In genomic region chrX:166478631-166479364, GRCm38 (mm10) we compare ENCODE assay signal across 8 mouse cellular contexts. TPM values are rescaled to one million over a fixed set of nuclear protein-coding genes. Genes with fewer than 3 reads are reported as not detected.
DNase-seq lines count a peak whose midpoint lies in the region; ATAC-seq lines count a peak whose summit lies in the region.

No protein-coding gene starts in this region.

- no peaks in the 10 kb centered on the region for H3K4me1 ChIP-seq in forebrain, embryonic 14.5 days (ENCODE audit: control insufficient read depth, insufficient read depth, low read length)
- 0 out of 2 replicates have a peak, but pooled peaks cover 2% of the 10 kb centered on the region for H3K4me1 ChIP-seq in liver, embryonic 15.5 days (replicated peaks)
- H3K4me1 ChIP-seq in neural tube, embryonic 14.5 days (ENCODE audit: control insufficient read depth, insufficient read depth, low read length), result no peaks in the 10 kb centered on the region; the same call in 1 of the 2 replicates

- peak; percentile 9 for DNase-seq in cerebellum, adult 11-12 months
- DNase-seq in cerebellum, postnatal 14 days, result no peak
- DNase-seq in 3T3-L1 (ENCODE audit: low read depth, low spot score), result peak; percentile 54
- DNase-seq in adrenal gland, postnatal 36 days, result peak; percentile 10 to 30
- peak; percentile 14 for DNase-seq in forebrain, embryonic 14.5 days (ENCODE audit: low spot score)

- H3K27ac ChIP-seq in forebrain, embryonic 14.5 days (ENCODE audit: low read depth, low read length), result peak overlapping the region; percentile 56; the same call in 1 of the 2 replicates
- peak overlapping the region; percentile 76 for H3K27ac ChIP-seq in liver, embryonic 15.5 days (replicated peaks)
- no peak overlapping the region; the same call in 1 of the 2 replicates for H3K27ac ChIP-seq in neural tube, embryonic 14.5 days (ENCODE audit: low read depth, low read length)

- peak overlapping the region; percentile 61 for H3K9ac ChIP-seq in forebrain, embryonic 14.5 days (ENCODE audit: low read length)
- peak overlapping the region; percentile 70 for H3K9ac ChIP-seq in liver, embryonic 15.5 days
- H3K9ac ChIP-seq in neural tube, embryonic 14.5 days (replicated peaks; ENCODE audit: low read depth, low read length), result peak overlapping the region; percentile 59

- H3K9me3 ChIP-seq in forebrain, embryonic 14.5 days (replicated peaks; ENCODE audit: control insufficient read depth, low read length), result no peaks in the 10 kb centered on the region
- H3K9me3 ChIP-seq in liver, embryonic 15.5 days (replicated peaks), result no peaks in the 10 kb centered on the region
- H3K9me3 ChIP-seq in neural tube, embryonic 14.5 days (ENCODE audit: control insufficient read depth, low read length), result no peaks in the 10 kb centered on the region

- ATAC-seq in forebrain, embryonic 14.5 days, result peak; percentile 45
- ATAC-seq in inflammation-experienced regulatory T-cells, adult 6 months, result peak; percentile 36
- peak; percentile 37 for ATAC-seq in liver, embryonic 15.5 days (ENCODE audit: insufficient read depth)
- peak; percentile 57 for ATAC-seq in neural tube, embryonic 14.5 days (ENCODE audit: low read depth)

- no peaks in the 10 kb centered on the region for H3K27me3 ChIP-seq in forebrain, embryonic 14.5 days (replicated peaks; ENCODE audit: control insufficient read depth, insufficient read depth, low read length)
- H3K27me3 ChIP-seq in liver, embryonic 15.5 days, result no peaks in the 10 kb centered on the region
- H3K27me3 ChIP-seq in neural tube, embryonic 14.5 days (ENCODE audit: control insufficient read depth, insufficient read depth, low read length), result no peaks in the 10 kb centered on the region

- no peaks in the 10 kb centered on the region for H3K36me3 ChIP-seq in forebrain, embryonic 14.5 days (ENCODE audit: control insufficient read depth, insufficient read depth, low read length)
- H3K36me3 ChIP-seq in liver, embryonic 15.5 days (replicated peaks), result no peaks in the 10 kb centered on the region
- no peaks in the 10 kb centered on the region for H3K36me3 ChIP-seq in neural tube, embryonic 14.5 days (ENCODE audit: control insufficient read depth, insufficient read depth, low read length)

- H3K4me3 ChIP-seq in forebrain, embryonic 14.5 days (ENCODE audit: low read depth, low read length), result peak overlapping the region; percentile 50
- H3K4me3 ChIP-seq in liver, embryonic 15.5 days (replicated peaks), result peak overlapping the region; percentile 72
- peak overlapping the region; percentile 58 for H3K4me3 ChIP-seq in neural tube, embryonic 14.5 days (ENCODE audit: low read depth, low read length)

- peak overlapping the region; percentile 58 for H3K4me2 ChIP-seq in forebrain, embryonic 14.5 days (ENCODE audit: low read length)
- H3K4me2 ChIP-seq in liver, embryonic 15.5 days, result peak overlapping the region; percentile 68
- peak overlapping the region; percentile 61 for H3K4me2 ChIP-seq in neural tube, embryonic 14.5 days (ENCODE audit: low read depth, low read length)

- 36% methylated on average over 28 of the region's 28 CpGs for WGBS in forebrain, embryonic 14.5 days
- 17% methylated on average over 28 of the region's 28 CpGs for WGBS in liver, embryonic 15.5 days (ENCODE audit: insufficient replicate concordance)
- 17% methylated on average over 28 of the region's 28 CpGs for WGBS in neural tube, embryonic 14.5 days

RNA-seq across cellular contexts. Expression of gene Rab9, which starts 0.9 kb away (rescaled TPM):
- total RNA-seq in adrenal gland, postnatal 36 days (2021), result 10 to 100 TPM; 46.2 to 54.3 TPM
- 50.4 and 52.7 TPM in 2 replicates for polyA plus RNA-seq in forebrain, embryonic 14.5 days (2014; fragmentation: Nextera tagmentation; extraction: Ambion mirVana)
- 10 to 100 TPM; 33.7 to 36.9 (median 33.7) TPM for polyA plus RNA-seq in inflammation-experienced regulatory T-cells, adult 6 months (2017; shearing (Covaris generic))
- polyA plus RNA-seq in liver, embryonic 15.5 days (2015; fragmentation: Nextera tagmentation; extraction: Ambion mirVana), result 18.6 and 21.9 TPM in 2 replicates
- 63.8 and 70.9 TPM in 2 replicates for polyA plus RNA-seq in neural tube, embryonic 14.5 days (2014; fragmentation: Nextera tagmentation; extraction: Ambion mirVana)

RNA-seq across cellular contexts. Expression of gene Ofd1, which starts 38.3 kb away (rescaled TPM):
- total RNA-seq in adrenal gland, postnatal 36 days (2021), result 1 to 10 TPM; 4.5 to 7.8 TPM
- polyA plus RNA-seq in forebrain, embryonic 14.5 days (2014; fragmentation: Nextera tagmentation; extraction: Ambion mirVana), result 7.2 and 7.4 TPM in 2 replicates
- polyA plus RNA-seq in inflammation-experienced regulatory T-cells, adult 6 months (2017; shearing (Covaris generic)), result 1 to 10 TPM; 4.5 to 6.5 (median 5.2) TPM
- 2.1 and 2.2 TPM in 2 replicates for polyA plus RNA-seq in liver, embryonic 15.5 days (2015; fragmentation: Nextera tagmentation; extraction: Ambion mirVana)
- 8.3 and 9.0 TPM in 2 replicates for polyA plus RNA-seq in neural tube, embryonic 14.5 days (2014; fragmentation: Nextera tagmentation; extraction: Ambion mirVana)

RNA-seq across cellular contexts. Expression of gene Trappc2, which starts 38.4 kb away (rescaled TPM):
- 10 to 100 TPM; 23.4 to 24.4 TPM for total RNA-seq in adrenal gland, postnatal 36 days (2021)
- 70.3 and 78.7 TPM in 2 replicates for polyA plus RNA-seq in forebrain, embryonic 14.5 days (2014; fragmentation: Nextera tagmentation; extraction: Ambion mirVana)
- polyA plus RNA-seq in inflammation-experienced regulatory T-cells, adult 6 months (2017; shearing (Covaris generic)), result 10 to 100 TPM; 31.9 to 40.6 (median 34.5) TPM
- polyA plus RNA-seq in liver, embryonic 15.5 days (2015; fragmentation: Nextera tagmentation; extraction: Ambion mirVana), result 9.7 and 9.9 TPM in 2 replicates
- 80.8 and 85.1 TPM in 2 replicates for polyA plus RNA-seq in neural tube, embryonic 14.5 days (2014; fragmentation: Nextera tagmentation; extraction: Ambion mirVana)

RNA-seq across cellular contexts. Expression of gene Tceanc, which starts 39.6 kb away (rescaled TPM):
- total RNA-seq in adrenal gland, postnatal 36 days (2021), result 1 to 10 TPM; 2.2 to 8.8 TPM
- 5.9 and 6.9 TPM in 2 replicates for polyA plus RNA-seq in forebrain, embryonic 14.5 days (2014; fragmentation: Nextera tagmentation; extraction: Ambion mirVana)
- polyA plus RNA-seq in inflammation-experienced regulatory T-cells, adult 6 months (2017; shearing (Covaris generic)), result 1 to 10 TPM; 6.7 to 8.6 (median 7.2) TPM
- 3.0 and 3.2 TPM in 2 replicates for polyA plus RNA-seq in liver, embryonic 15.5 days (2015; fragmentation: Nextera tagmentation; extraction: Ambion mirVana)
- polyA plus RNA-seq in neural tube, embryonic 14.5 days (2014; fragmentation: Nextera tagmentation; extraction: Ambion mirVana), result 5.9 and 6.7 TPM in 2 replicates

Comparison
In these comparisons a context has a peak if more than half of its experiments do, and no peak if none do; other contexts are left out.
1. DNase-seq: peak in cerebellum, adult 11-12 months (single experiment), 3T3-L1 (single experiment), adrenal gland, postnatal 36 days (2 of 2) and forebrain, embryonic 14.5 days (single experiment); none in cerebellum, postnatal 14 days (0 of 2).
2. Peak in every context shown above with its lines, with median percentiles within 50 percentile points of each other: ATAC-seq, H3K4me2 ChIP-seq, H3K4me3 ChIP-seq and H3K9ac ChIP-seq.